In the genomic region with DNA sequence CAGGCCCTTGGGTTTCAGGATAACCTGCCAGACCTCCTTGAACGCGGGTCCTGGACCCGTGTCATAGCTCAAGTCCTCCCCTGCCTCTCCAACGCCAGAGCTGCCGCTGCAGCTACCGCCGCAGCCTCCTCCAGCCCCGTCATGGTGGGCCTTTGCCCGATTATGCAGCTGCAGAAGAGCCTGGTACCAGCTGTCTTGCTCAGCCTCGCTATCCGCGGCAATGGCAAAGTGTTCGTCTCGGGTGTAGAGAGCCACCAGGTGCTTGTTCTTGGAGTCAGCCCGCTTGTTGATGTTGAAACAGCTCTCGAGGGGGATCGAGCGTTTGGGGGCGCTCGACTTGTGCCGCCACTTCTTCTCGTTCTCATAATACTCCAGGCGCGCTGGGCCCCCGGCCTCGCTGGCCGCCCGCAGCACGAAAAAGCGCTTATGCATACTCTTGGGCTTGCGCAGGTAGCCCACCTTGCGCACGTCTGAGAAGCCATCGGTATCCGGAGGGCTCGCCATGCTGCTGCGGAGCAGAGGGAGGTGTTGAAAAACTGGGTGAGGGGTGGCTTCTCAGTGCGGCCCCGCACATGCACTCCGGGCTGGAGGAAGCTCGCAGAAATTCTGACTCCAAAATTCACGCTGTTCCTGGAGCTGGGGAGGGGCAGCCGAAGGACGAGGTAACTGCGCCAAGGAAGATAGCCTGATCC, we compare ENCODE assay signal across 10 mouse cellular contexts. TPM values are rescaled to one million over a fixed set of nuclear protein-coding genes. Genes with fewer than 3 reads are reported as not detected.
DNase-seq lines count a peak whose midpoint lies in the region; ATAC-seq lines count a peak whose summit lies in the region.
"Had no signal": no experiment of that assay in that cellular context is flagged by ENCODE, and none has a peak within 500 bp of the region (broad histone marks: within the 10 kb centered on the region; RNA-seq: fewer than 3 reads in every experiment).

No protein-coding gene starts in this region.

- peak overlapping the region; percentile 98 for H3K27ac ChIP-seq in embryonic facial prominence, embryonic 13.5 days
- peak overlapping the region; percentile 94 for H3K27ac ChIP-seq in heart, embryonic 11.5 days (ENCODE audit: low read depth, low read length)
- H3K27ac ChIP-seq in kidney, embryonic 16.5 days (ENCODE audit: low read length): peak overlapping the region; percentile 96
- H3K27ac ChIP-seq in liver, embryonic 12.5 days: peak overlapping the region; percentile 52
- peak overlapping the region; percentile 96 for H3K27ac ChIP-seq in neural tube, embryonic 14.5 days (ENCODE audit: low read depth, low read length)

- H3K27me3 ChIP-seq in megakaryocyte, embryonic 14.5 days (replicated peaks): peaks cover 84% of the 10 kb centered on the region
- H3K27me3 ChIP-seq in embryonic facial prominence, embryonic 13.5 days: no peaks in the 10 kb centered on the region
- H3K27me3 ChIP-seq in heart, embryonic 11.5 days (ENCODE audit: control insufficient read depth, insufficient read depth, low read length): peaks cover 3% of the 10 kb centered on the region
- peaks cover 3% of the 10 kb centered on the region; the same call in 1 of the 2 replicates for H3K27me3 ChIP-seq in kidney, embryonic 16.5 days (ENCODE audit: insufficient read depth, low read length)
- H3K27me3 ChIP-seq in liver, embryonic 12.5 days (replicated peaks): peaks cover 86% of the 10 kb centered on the region
- no peaks in the 10 kb centered on the region for H3K27me3 ChIP-seq in neural tube, embryonic 14.5 days (ENCODE audit: control insufficient read depth, insufficient read depth, low read length)
- H3K27me3 ChIP-seq: CH12.LX had no signal

- WGBS in embryonic facial prominence, embryonic 13.5 days: under 1% methylated on average over 45 of the region's 45 CpGs
- WGBS in heart, embryonic 11.5 days (ENCODE audit: insufficient replicate concordance): under 1% methylated on average over 45 of the region's 45 CpGs
- WGBS in kidney, embryonic 16.5 days: under 1% methylated on average over 45 of the region's 45 CpGs
- WGBS in liver, embryonic 12.5 days (ENCODE audit: insufficient replicate concordance): 3% methylated on average over 45 of the region's 45 CpGs
- under 1% methylated on average over 45 of the region's 45 CpGs for WGBS in neural tube, embryonic 14.5 days

- peak overlapping the region; percentile 92 for H3K4me3 ChIP-seq in megakaryocyte, embryonic 14.5 days (replicated peaks)
- peak overlapping the region; percentile 71 for H3K4me3 ChIP-seq in embryonic facial prominence, embryonic 13.5 days
- peak overlapping the region; percentile 76 for H3K4me3 ChIP-seq in heart, embryonic 11.5 days (ENCODE audit: low read depth, low read length)
- H3K4me3 ChIP-seq in kidney, embryonic 16.5 days (ENCODE audit: low read length): peak overlapping the region; percentile 78
- peak overlapping the region; percentile 57 for H3K4me3 ChIP-seq in liver, embryonic 12.5 days
- peak overlapping the region; percentile 72 for H3K4me3 ChIP-seq in neural tube, embryonic 14.5 days (ENCODE audit: low read depth, low read length)

- peaks cover 20% of the 10 kb centered on the region; the same call in 1 of the 2 replicates for H3K9me3 ChIP-seq in megakaryocyte, embryonic 14.5 days
- no peaks in the 10 kb centered on the region for H3K9me3 ChIP-seq in embryonic facial prominence, embryonic 13.5 days
- H3K9me3 ChIP-seq in heart, embryonic 11.5 days (replicated peaks; ENCODE audit: control insufficient read depth, low read length): no peaks in the 10 kb centered on the region
- no peaks in the 10 kb centered on the region for H3K9me3 ChIP-seq in kidney, embryonic 16.5 days (ENCODE audit: low read length)
- H3K9me3 ChIP-seq in liver, embryonic 12.5 days (replicated peaks): no peaks in the 10 kb centered on the region
- no peaks in the 10 kb centered on the region for H3K9me3 ChIP-seq in neural tube, embryonic 14.5 days (ENCODE audit: control insufficient read depth, low read length)

- ATAC-seq in megakaryocyte, adult 5-6 weeks (ENCODE audit: poor library complexity, severe bottlenecking): no peak
- no peak for ATAC-seq in embryonic facial prominence, embryonic 13.5 days (ENCODE audit: insufficient number of reproducible peaks, insufficient read depth, low FRiP score, low TSS enrichment, low read depth)
- ATAC-seq in heart, embryonic 11.5 days (replicated peaks; ENCODE audit: insufficient number of reproducible peaks, low FRiP score, low TSS enrichment): no peak
- peak; percentile 0; the same call in 1 of the 2 replicates for ATAC-seq in kidney, embryonic 16.5 days (ENCODE audit: low FRiP score, low TSS enrichment)
- ATAC-seq in liver, embryonic 12.5 days: no peak
- ATAC-seq in neural tube, embryonic 14.5 days (ENCODE audit: low read depth): no peak

- H3K4me1 ChIP-seq in megakaryocyte, embryonic 14.5 days: peaks cover 39% of the 10 kb centered on the region
- peaks cover 55% of the 10 kb centered on the region for H3K4me1 ChIP-seq in embryonic facial prominence, embryonic 13.5 days
- peaks cover 23% of the 10 kb centered on the region for H3K4me1 ChIP-seq in heart, embryonic 11.5 days (ENCODE audit: control insufficient read depth, insufficient read depth, low read length)
- H3K4me1 ChIP-seq in kidney, embryonic 16.5 days (ENCODE audit: insufficient read depth, low read length): peaks cover 40% of the 10 kb centered on the region
- peaks cover 9% of the 10 kb centered on the region; the same call in 1 of the 2 replicates for H3K4me1 ChIP-seq in liver, embryonic 12.5 days
- H3K4me1 ChIP-seq in neural tube, embryonic 14.5 days (ENCODE audit: control insufficient read depth, insufficient read depth, low read length): peaks cover 37% of the 10 kb centered on the region

- peak overlapping the region; percentile 82 for H3K4me2 ChIP-seq in embryonic facial prominence, embryonic 13.5 days
- H3K4me2 ChIP-seq in heart, embryonic 11.5 days: peak overlapping the region; percentile 81
- peak overlapping the region; percentile 94 for H3K4me2 ChIP-seq in kidney, embryonic 16.5 days (replicated peaks; ENCODE audit: low read depth, low read length)
- H3K4me2 ChIP-seq in liver, embryonic 12.5 days: peak overlapping the region; percentile 72
- peak overlapping the region; percentile 84 for H3K4me2 ChIP-seq in neural tube, embryonic 14.5 days (ENCODE audit: low read depth, low read length)

- no peaks in the 10 kb centered on the region for H3K36me3 ChIP-seq in megakaryocyte, embryonic 14.5 days (replicated peaks; ENCODE audit: low read length)
- H3K36me3 ChIP-seq in embryonic facial prominence, embryonic 13.5 days: peaks cover 24% of the 10 kb centered on the region
- peaks cover 7% of the 10 kb centered on the region; the same call in 1 of the 2 replicates for H3K36me3 ChIP-seq in heart, embryonic 11.5 days (ENCODE audit: control insufficient read depth, insufficient read depth, low read length)
- peaks cover 16% of the 10 kb centered on the region for H3K36me3 ChIP-seq in kidney, embryonic 16.5 days (ENCODE audit: insufficient read depth, low read length)
- H3K36me3 ChIP-seq in liver, embryonic 12.5 days: peaks cover 16% of the 10 kb centered on the region
- no peaks in the 10 kb centered on the region; the same call in 1 of the 2 replicates for H3K36me3 ChIP-seq in neural tube, embryonic 14.5 days (ENCODE audit: control insufficient read depth, insufficient read depth, low read length)

- peak; percentile 20 for DNase-seq in thymus, postnatal 14 days

- H3K9ac ChIP-seq in embryonic facial prominence, embryonic 13.5 days: peak overlapping the region; percentile 87
- H3K9ac ChIP-seq in heart, embryonic 11.5 days (ENCODE audit: low read depth, low read length): peak overlapping the region; percentile 87
- peak overlapping the region; percentile 86 for H3K9ac ChIP-seq in kidney, embryonic 16.5 days (replicated peaks; ENCODE audit: low read length)
- peak overlapping the region; percentile 53 for H3K9ac ChIP-seq in liver, embryonic 12.5 days
- peak overlapping the region; percentile 85 for H3K9ac ChIP-seq in neural tube, embryonic 14.5 days (replicated peaks; ENCODE audit: low read depth, low read length)

RNA-seq across cellular contexts. Expression of gene Irs1, which starts 1.1 kb away (rescaled TPM):
- polyA plus RNA-seq in megakaryocyte, embryonic 14.5 days (2012; ENCODE audit: insufficient read depth, low replicate concordance): 0.35 TPM in 1 of 2 replicates, not detected in the other
- total RNA-seq in megakaryocyte, adult 5-6 weeks (2015): 0.02 and 0.07 TPM in 2 replicates
- 0.16 TPM in 1 of 2 replicates, not detected in the other for total RNA-seq in megakaryocyte, adult 5-6 weeks (2017)
- 9.2 and 9.5 TPM in 2 replicates for polyA plus RNA-seq in embryonic facial prominence, embryonic 13.5 days (2015; fragmentation: Nextera tagmentation; extraction: Ambion mirVana)
- 8.4 and 10.9 TPM in 2 replicates for polyA plus RNA-seq in heart, embryonic 11.5 days (2014; fragmentation: Nextera tagmentation; extraction: Ambion mirVana)
- 4.2 and 4.3 TPM in 2 replicates for polyA plus RNA-seq in kidney, embryonic 16.5 days (2015; fragmentation: Nextera tagmentation; extraction: Ambion mirVana)
- 1.8 and 1.9 TPM in 2 replicates for polyA plus RNA-seq in liver, embryonic 12.5 days (2016; fragmentation: Nextera tagmentation; extraction: Ambion mirVana)
- polyA plus RNA-seq in neural tube, embryonic 14.5 days (2014; fragmentation: Nextera tagmentation; extraction: Ambion mirVana): 9.4 and 11.4 TPM in 2 replicates
- total RNA-seq: CH12.LX had no signal

RNA-seq across cellular contexts. Expression of gene Rhbdd1, which starts 26.1 kb away (rescaled TPM):
- polyA plus RNA-seq in megakaryocyte, embryonic 14.5 days (2012; ENCODE audit: insufficient read depth, low replicate concordance): 1.2 TPM in 1 of 2 replicates, not detected in the other
- 13.0 and 14.8 TPM in 2 replicates for total RNA-seq in megakaryocyte, adult 5-6 weeks (2015)
- total RNA-seq in megakaryocyte, adult 5-6 weeks (2017): 16.1 and 16.4 TPM in 2 replicates
- 6.3 and 7.6 TPM in 2 replicates for polyA plus RNA-seq in embryonic facial prominence, embryonic 13.5 days (2015; fragmentation: Nextera tagmentation; extraction: Ambion mirVana)
- polyA plus RNA-seq in heart, embryonic 11.5 days (2014; fragmentation: Nextera tagmentation; extraction: Ambion mirVana): 7.9 and 8.7 TPM in 2 replicates
- 11.2 and 11.8 TPM in 2 replicates for polyA plus RNA-seq in kidney, embryonic 16.5 days (2015; fragmentation: Nextera tagmentation; extraction: Ambion mirVana)
- 11.8 and 13.3 TPM in 2 replicates for polyA plus RNA-seq in liver, embryonic 12.5 days (2016; fragmentation: Nextera tagmentation; extraction: Ambion mirVana)
- 2.7 and 3.2 TPM in 2 replicates for polyA plus RNA-seq in neural tube, embryonic 14.5 days (2014; fragmentation: Nextera tagmentation; extraction: Ambion mirVana)

RNA-seq across cellular contexts. Expression of gene Gm9747, which starts 57.2 kb away (rescaled TPM):
- not detected in 2 replicates for polyA plus RNA-seq in megakaryocyte, embryonic 14.5 days (2012; ENCODE audit: insufficient read depth, low replicate concordance)
- not detected in 2 replicates for total RNA-seq in megakaryocyte, adult 5-6 weeks (2015)
- not detected in 2 replicates for total RNA-seq in megakaryocyte, adult 5-6 weeks (2017)
- polyA plus RNA-seq in embryonic facial prominence, embryonic 13.5 days (2015; fragmentation: Nextera tagmentation; extraction: Ambion mirVana): 25.5 and 29.0 TPM in 2 replicates
- 33.1 and 40.5 TPM in 2 replicates for polyA plus RNA-seq in heart, embryonic 11.5 days (2014; fragmentation: Nextera tagmentation; extraction: Ambion mirVana)
- polyA plus RNA-seq in kidney, embryonic 16.5 days (2015; fragmentation: Nextera tagmentation; extraction: Ambion mirVana): 13.1 and 15.0 TPM in 2 replicates
- 4.0 and 4.5 TPM in 2 replicates for polyA plus RNA-seq in liver, embryonic 12.5 days (2016; fragmentation: Nextera tagmentation; extraction: Ambion mirVana)
- 33.9 and 35.4 TPM in 2 replicates for polyA plus RNA-seq in neural tube, embryonic 14.5 days (2014; fragmentation: Nextera tagmentation; extraction: Ambion mirVana)
- total RNA-seq: CH12.LX had no signal
- polyA plus RNA-seq: large intestine, adult 2 months had no signal
